Mouse (Mus musculus) forebrain, embryonic 11.5 days (tissue): ENCODE data around the gene Coq4. TPM values are rescaled to one million over a fixed set of nuclear protein-coding genes. Genes with fewer than 3 reads are reported as not detected.

Experiments
- ATAC-seq: fragments of 200-750 bp; cut with Nextera tagmentation; replicated peaks from 2 replicates; pipeline ENCODE4 v1.8.0; 2017; ENCODE audit warnings: moderate TSS enrichment; ENCODE audit not compliant: low FRiP score
- DNase-seq: peaks from one replicate; pipeline ENCODE4 v3.0.0-alpha.2; 2017; ENCODE audit warnings: low spot score
- H3K27ac ChIP-seq: fragments of 300-500 bp; sonication (generic); 2 replicates; pipeline ENCODE4 v1.5.1; 2014; ENCODE audit warnings: low read depth, low read length
- H3K27me3 ChIP-seq: fragments of 300-500 bp; sonication (generic); 2 replicates; pipeline ENCODE4 v1.6.1; 2014; ENCODE audit warnings: mild to moderate bottlenecking, low read length, mixed read lengths; ENCODE audit not compliant: control insufficient read depth, insufficient read depth
- H3K36me3 ChIP-seq: fragments of 300-500 bp; sonication (generic); 2 replicates; pipeline ENCODE4 v1.6.1; 2014; ENCODE audit warnings: mild to moderate bottlenecking, low read length, moderate library complexity, mixed read lengths; ENCODE audit not compliant: control insufficient read depth, insufficient read depth
- H3K4me1 ChIP-seq: fragments of 300-500 bp; sonication (generic); replicated peaks from 2 replicates; pipeline ENCODE4 v1.6.1; 2014; ENCODE audit warnings: low read length, mixed read lengths; ENCODE audit not compliant: control insufficient read depth, insufficient read depth
- H3K4me2 ChIP-seq: fragments of 300-500 bp; sonication (generic); 2 replicates; pipeline ENCODE4 v1.6.1; 2014; ENCODE audit warnings: low read depth, mild to moderate bottlenecking, low read length, moderate library complexity, mixed read lengths; ENCODE audit not compliant: severe bottlenecking
- H3K4me3 ChIP-seq: fragments of 300-500 bp; sonication (generic); 2 replicates; pipeline ENCODE4 v1.5.1; 2014; ENCODE audit warnings: low read depth, low read length
- H3K9ac ChIP-seq: fragments of 300-500 bp; sonication (generic); 2 replicates; pipeline ENCODE4 v1.6.1; 2014; ENCODE audit warnings: low read length
- H3K9me3 ChIP-seq: fragments of 300-500 bp; sonication (generic); 2 replicates; pipeline ENCODE4 v1.6.1; 2016; ENCODE audit warnings: low read length, mixed read lengths; ENCODE audit not compliant: control insufficient read depth
- WGBS: fragments of 180-500 bp; shearing (Covaris S2); extraction: QIAGEN DNeasy Blood & Tissue Kit; methylation state at CpG from one replicate; pipeline ENCODE4 v1.1.7; 2014; 5-methylcytosine and 5-hydroxymethylcytosine counted together
- microRNA-seq: library from miRNA; unstranded; fragments of <30 nt; microRNA quantifications from one replicate; pipeline ENCODE4, GENCODE M21; 2016; ENCODE audit not compliant: insufficient number of aligned reads
- polyA plus RNA-seq: library from polyadenylated mRNA; unstranded; fragments of >200 nt; fragmentation: Nextera tagmentation; extraction: Ambion mirVana; gene quantifications from 2 replicates; pipeline ENCODE4 v1.2.1, GENCODE M21; 2014

Gene Coq4
- polyA plus RNA-seq, 1 experiment from 2014 or later, result 40.5 TPM

DNA sequence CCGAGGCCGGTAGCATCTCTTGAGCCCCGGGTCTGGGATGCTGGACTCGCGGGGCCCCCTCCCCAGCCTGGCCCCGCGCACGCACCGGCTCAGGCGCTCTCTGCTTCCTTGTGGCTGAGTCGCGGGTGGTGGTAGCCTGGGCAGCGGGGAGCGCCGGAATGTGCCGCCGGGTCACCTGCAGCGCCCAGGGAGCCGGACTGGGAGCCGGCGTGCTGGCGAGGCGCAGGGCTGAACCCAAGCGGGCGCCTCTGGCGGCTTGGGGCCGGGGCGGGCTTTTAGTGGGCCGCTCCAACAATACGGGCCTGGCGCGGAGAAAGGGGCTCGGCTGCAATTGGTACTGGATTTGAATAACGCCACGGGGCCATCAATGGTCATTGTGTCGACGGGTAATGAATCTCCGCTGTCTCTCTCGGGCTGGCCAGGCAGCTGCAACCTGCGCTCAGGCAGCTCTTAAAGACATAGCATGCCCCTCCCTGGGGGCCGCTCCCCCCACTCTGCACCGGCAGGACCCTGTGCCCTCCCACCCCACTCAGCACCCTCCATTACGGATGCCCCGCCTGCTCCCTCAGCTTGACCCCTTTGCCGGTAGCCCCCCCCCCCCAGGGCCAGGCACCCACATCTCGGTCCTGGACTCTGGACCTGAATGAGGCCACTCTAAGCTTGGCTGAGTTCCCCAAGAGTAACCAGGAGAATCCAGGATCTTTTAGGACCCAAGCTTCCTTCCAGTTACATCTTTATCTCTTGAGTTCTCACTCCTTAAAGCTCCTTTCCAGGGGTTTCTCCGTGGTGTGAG, 59.0 kb downstream of the Coq4 start:
- Histone ChIP-seq H3K9ac (peak overlapping the region; percentile 71), H3K4me1 (peaks cover 12% of the 10 kb centered on the region), H3K4me3 (peak overlapping the region; percentile 47), H3K27ac (no peak overlapping the region), H3K9me3 (no peaks in the 10 kb centered on the region), H3K4me2 (peak overlapping the region; percentile 97), H3K36me3 (no peaks in the 10 kb centered on the region), H3K27me3 (peaks cover 57% of the 10 kb centered on the region)
- 2% methylated on average over 47 of the region's 47 CpGs for WGBS
- peak; percentile 81 for DNase-seq
- peak; percentile 70 for ATAC-seq

DNA sequence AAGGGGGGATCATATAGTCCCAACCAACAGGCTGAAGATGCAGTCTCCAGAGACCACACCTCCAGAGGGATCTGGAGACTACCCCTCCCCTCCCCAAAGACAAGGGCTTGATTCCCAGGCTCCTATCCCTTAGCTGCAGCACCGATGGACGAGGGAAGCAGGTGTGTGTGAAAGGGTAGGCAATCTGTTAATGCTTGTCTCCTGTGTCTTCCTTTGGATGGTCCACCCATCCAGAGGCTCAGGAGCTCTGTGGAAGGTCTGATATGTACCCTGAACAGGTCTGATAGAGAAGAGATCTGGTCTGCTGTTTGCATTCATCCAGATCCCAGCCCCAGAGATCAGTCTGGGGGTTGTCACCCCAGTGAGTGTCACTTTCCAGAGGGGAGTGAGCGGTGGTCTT, 59.6 kb downstream of the Coq4 start:
- H3K9me3 ChIP-seq, result no peaks in the 10 kb centered on the region
- H3K36me3 ChIP-seq, result no peaks in the 10 kb centered on the region
- DNase-seq (no peak), ATAC-seq (no peak)
- peaks cover 12% of the 10 kb centered on the region for H3K4me1 ChIP-seq
- peak overlapping the region; percentile 3; the same call in 1 of the 2 replicates for H3K4me2 ChIP-seq
- H3K4me3 ChIP-seq, result no peak overlapping the region
- no peak overlapping the region for H3K27ac ChIP-seq
- WGBS, result 25% methylated on average over 3 of the region's 3 CpGs
- peaks cover 57% of the 10 kb centered on the region for H3K27me3 ChIP-seq
- H3K9ac ChIP-seq, result no peak overlapping the region

Small RNAs within 50 kb of the gene (microRNA-seq; reads per million reads assigned to microRNA genes)
- gene Mir219a-2 (not detected), gene Mir219b (not detected)

Other genes with a start within 250 kb of the Coq4 start
- 23.0 and 26.2 TPM in 2 replicates for gene Rapgef1, start 167.8 kb upstream of the Coq4 start, polyA plus RNA-seq
- not detected in 2 replicates for gene Gm13420, start 35.8 kb upstream of the Coq4 start, polyA plus RNA-seq
- gene Gm13547, start 28.2 kb upstream of the Coq4 start, polyA plus RNA-seq, result not detected in 2 replicates
- 34.0 and 35.0 TPM in 2 replicates for gene Trub2, start 1.0 kb downstream of the Coq4 start, polyA plus RNA-seq
- gene Slc27a4, start 15.1 kb downstream of the Coq4 start, polyA plus RNA-seq, result 11.9 and 13.9 TPM in 2 replicates
- 18.1 and 19.2 TPM in 2 replicates for gene Urm1, start 32.6 kb downstream of the Coq4 start, polyA plus RNA-seq
- 13.3 and 14.1 TPM in 2 replicates for gene Cercam, start 81.7 kb downstream of the Coq4 start, polyA plus RNA-seq
- 118 and 132 TPM in 2 replicates for gene Odf2, start 101.7 kb downstream of the Coq4 start, polyA plus RNA-seq
- gene Gle1, start 147.9 kb downstream of the Coq4 start, polyA plus RNA-seq, result 68.0 and 69.8 TPM in 2 replicates
- gene Sptan1, start 178.1 kb downstream of the Coq4 start, polyA plus RNA-seq, result 135 and 147 TPM in 2 replicates